Mouse (Mus musculus): Measurements from ENCODE around the gene Gpr61. TPM values are rescaled to one million over a fixed set of nuclear protein-coding genes. Genes with fewer than 3 reads are reported as not detected.

Gene Gpr61
- total RNA-seq, 1 experiment: 0.09 TPM

DNA sequence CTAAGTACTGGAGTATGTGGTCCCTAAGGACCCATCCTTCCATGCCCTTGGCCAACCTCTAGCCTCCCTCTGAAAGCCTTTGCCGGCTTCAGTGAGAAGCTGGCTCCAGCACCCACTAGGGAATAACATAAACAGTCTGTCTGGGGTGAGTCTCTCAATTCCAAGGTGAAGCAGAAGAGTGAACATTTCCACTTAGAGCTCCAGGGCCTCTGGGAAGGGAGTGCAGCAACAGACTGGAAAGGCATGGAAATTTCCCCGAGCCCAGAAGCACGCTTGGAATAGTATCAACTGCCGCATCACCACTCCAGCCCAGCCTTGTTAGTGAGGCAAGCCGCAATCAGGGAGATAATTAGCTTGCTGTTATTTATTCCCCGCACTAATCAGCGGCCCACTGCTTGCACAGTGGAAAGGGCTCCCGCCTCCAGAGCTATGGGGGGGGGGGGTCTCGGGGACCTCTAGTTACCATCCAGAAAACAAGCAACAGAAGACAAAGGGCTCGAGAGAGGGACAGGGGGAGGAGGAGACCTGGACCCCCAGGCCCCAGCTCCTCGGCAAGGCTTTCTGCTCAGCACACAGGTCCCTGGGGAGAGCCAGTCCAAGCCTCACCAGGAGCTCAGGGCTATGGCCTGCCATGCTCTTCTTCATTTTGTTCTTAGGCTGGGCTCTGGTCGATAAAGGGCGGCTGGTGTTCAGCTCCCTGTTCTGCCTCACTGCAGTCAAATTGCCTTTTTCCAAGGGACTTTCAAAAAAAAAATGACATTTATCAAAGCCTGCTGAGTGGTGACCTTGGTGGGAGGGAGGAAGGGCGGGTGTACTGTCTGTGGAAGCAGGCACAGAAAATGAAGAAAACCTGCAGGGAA, 20.2 kb upstream of the Gpr61 start:
- no peak overlapping the region for H3K4me3 ChIP-seq (ENCODE audit: insufficient read depth in 1 of 2, low read depth in 1 of 2, low read length in 2 of 2, poor library complexity in 1 of 2, severe bottlenecking in 1 of 2)
- DNase-seq (ENCODE audit: low read depth, low spot score): no peak
- no peaks in the 10 kb centered on the region for H3K4me1 ChIP-seq (ENCODE audit: control insufficient read depth in 2 of 2, insufficient read depth in 2 of 2, low read length in 2 of 2, poor library complexity in 1 of 2)
- H3K27ac ChIP-seq (ENCODE audit: insufficient read depth, low read depth, low read length, poor library complexity, severe bottlenecking): no peak overlapping the region
- in situ Hi-C loops (cut with MboI; ENCODE audit: low sequenced_read_pairs in 2 of 2, unreplicated experiment in 2 of 2): no loop called here
- H3K36me3 ChIP-seq (ENCODE audit: control insufficient read depth, insufficient read depth, low read length, poor library complexity, severe bottlenecking): no peaks in the 10 kb centered on the region
- no peak overlapping the region for H3K9ac ChIP-seq (ENCODE audit: insufficient read depth, low read depth, low read length, poor library complexity, severe bottlenecking)
- H3K9me3 ChIP-seq (ENCODE audit: control insufficient read depth, insufficient read depth, low read depth, low read length): no peaks in the 10 kb centered on the region
- TF ChIP-seq ZNF384 (IDR thresholded peaks at IDR 0.05; ENCODE audit: low read depth, low read length) (no peak), MAFK (IDR thresholded peaks at IDR 0.05; ENCODE audit: insufficient read depth, low read depth, low read length) (no peak), ZC3H11A (IDR thresholded peaks at IDR 0.05; ENCODE audit: borderline replicate concordance, low read depth, low read length) (no peak), HCFC1 (IDR thresholded peaks at IDR 0.05; ENCODE audit: borderline replicate concordance, insufficient read depth, low read length) (no peak), CHD2 (IDR thresholded peaks at IDR 0.05; ENCODE audit: low read depth, low read length) (no peak)

DNA sequence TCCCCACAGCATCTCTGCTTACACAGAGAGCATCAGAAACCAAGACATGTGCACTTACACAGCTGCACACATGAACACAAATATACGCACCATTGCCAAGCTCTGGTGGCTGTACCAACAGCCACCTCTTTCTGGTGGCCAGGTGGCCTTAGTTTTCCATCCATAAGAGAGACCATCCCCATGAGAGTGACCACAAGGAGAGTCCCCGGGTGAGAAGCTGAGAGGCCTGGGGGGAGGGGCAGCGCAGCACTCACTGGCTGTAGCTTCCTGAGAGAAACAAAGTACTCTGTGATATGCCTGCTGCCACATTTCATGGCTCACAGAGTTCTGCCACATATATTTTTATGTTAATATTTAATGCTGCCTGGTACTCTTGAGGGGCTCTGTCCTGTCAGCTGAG, 14.5 kb upstream of the Gpr61 start:
- no peaks in the 10 kb centered on the region for H3K9me3 ChIP-seq (ENCODE audit: control insufficient read depth, insufficient read depth, low read depth, low read length)
- H3K4me3 ChIP-seq (ENCODE audit: insufficient read depth in 1 of 2, low read depth in 1 of 2, low read length in 2 of 2, poor library complexity in 1 of 2, severe bottlenecking in 1 of 2): no peak overlapping the region
- no peak for DNase-seq (ENCODE audit: low read depth, low spot score)
- TF ChIP-seq MAFK (IDR thresholded peaks at IDR 0.05; ENCODE audit: insufficient read depth, low read depth, low read length) (no peak), ZC3H11A (IDR thresholded peaks at IDR 0.05; ENCODE audit: borderline replicate concordance, low read depth, low read length) (no peak), CHD2 (IDR thresholded peaks at IDR 0.05; ENCODE audit: low read depth, low read length) (no peak)
- in situ Hi-C loops (cut with MboI; ENCODE audit: low sequenced_read_pairs in 2 of 2, unreplicated experiment in 2 of 2): no loop called here
- H3K9ac ChIP-seq (ENCODE audit: insufficient read depth, low read depth, low read length, poor library complexity, severe bottlenecking): no peak overlapping the region
- H3K27ac ChIP-seq (ENCODE audit: insufficient read depth, low read depth, low read length, poor library complexity, severe bottlenecking): no peak overlapping the region; the same call in 1 of the 2 replicates
- peaks cover 0 to 7% of the 10 kb centered on the region in 2 experiments; a peak in 1 of 4 replicates for H3K4me1 ChIP-seq (ENCODE audit: control insufficient read depth in 2 of 2, insufficient read depth in 2 of 2, low read length in 2 of 2, poor library complexity in 1 of 2)
- no peaks in the 10 kb centered on the region for H3K36me3 ChIP-seq (ENCODE audit: control insufficient read depth, insufficient read depth, low read length, poor library complexity, severe bottlenecking)

DNA sequence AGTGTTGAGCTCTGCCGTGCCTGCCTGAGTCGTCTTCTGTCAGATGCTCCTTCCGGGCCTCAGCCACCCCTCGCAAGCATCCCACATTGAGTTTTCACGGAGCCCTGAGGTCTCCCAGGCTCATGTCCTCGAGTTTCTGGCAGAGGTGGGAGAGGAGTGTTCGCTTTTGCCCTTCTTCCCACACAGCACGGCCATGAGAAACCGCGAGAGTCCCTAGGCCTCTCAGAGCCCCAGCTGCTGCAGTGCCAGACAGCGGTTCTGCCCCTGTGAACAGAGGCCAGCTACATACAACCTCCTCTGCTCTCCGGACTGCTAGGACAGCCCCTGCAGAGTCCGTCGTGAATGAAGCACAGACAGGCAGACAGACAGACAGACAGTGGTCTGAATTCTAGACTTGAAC, 12.8 kb upstream of the Gpr61 start:
- Histone ChIP-seq H3K27ac (ENCODE audit: insufficient read depth, low read depth, low read length, poor library complexity, severe bottlenecking) (no peak overlapping the region), H3K9me3 (ENCODE audit: control insufficient read depth, insufficient read depth, low read depth, low read length) (no peaks in the 10 kb centered on the region), H3K4me1 (ENCODE audit: control insufficient read depth in 2 of 2, insufficient read depth in 2 of 2, low read length in 2 of 2, poor library complexity in 1 of 2) (peaks cover 0 to 7% of the 10 kb centered on the region in 2 experiments; a peak in 1 of 4 replicates), H3K36me3 (ENCODE audit: control insufficient read depth, insufficient read depth, low read length, poor library complexity, severe bottlenecking) (no peaks in the 10 kb centered on the region), H3K9ac (ENCODE audit: insufficient read depth, low read depth, low read length, poor library complexity, severe bottlenecking) (no peak overlapping the region), H3K4me3 (ENCODE audit: insufficient read depth in 1 of 2, low read depth in 1 of 2, low read length in 2 of 2, poor library complexity in 1 of 2, severe bottlenecking in 1 of 2) (no peak overlapping the region)
- in situ Hi-C loops (cut with MboI; ENCODE audit: low sequenced_read_pairs in 2 of 2, unreplicated experiment in 2 of 2): no loop called here
- no peak for TF ChIP-seq MAFK (IDR thresholded peaks at IDR 0.05; ENCODE audit: insufficient read depth, low read depth, low read length)
- TF ChIP-seq ZC3H11A (IDR thresholded peaks at IDR 0.05; ENCODE audit: borderline replicate concordance, low read depth, low read length): no peak
- TF ChIP-seq ZNF384 (IDR thresholded peaks at IDR 0.05; ENCODE audit: low read depth, low read length): no peak
- no peak for TF ChIP-seq HCFC1 (IDR thresholded peaks at IDR 0.05; ENCODE audit: borderline replicate concordance, insufficient read depth, low read length)
- TF ChIP-seq CHD2 (IDR thresholded peaks at IDR 0.05; ENCODE audit: low read depth, low read length): no peak
- no peak for DNase-seq (ENCODE audit: low read depth, low spot score)

DNA sequence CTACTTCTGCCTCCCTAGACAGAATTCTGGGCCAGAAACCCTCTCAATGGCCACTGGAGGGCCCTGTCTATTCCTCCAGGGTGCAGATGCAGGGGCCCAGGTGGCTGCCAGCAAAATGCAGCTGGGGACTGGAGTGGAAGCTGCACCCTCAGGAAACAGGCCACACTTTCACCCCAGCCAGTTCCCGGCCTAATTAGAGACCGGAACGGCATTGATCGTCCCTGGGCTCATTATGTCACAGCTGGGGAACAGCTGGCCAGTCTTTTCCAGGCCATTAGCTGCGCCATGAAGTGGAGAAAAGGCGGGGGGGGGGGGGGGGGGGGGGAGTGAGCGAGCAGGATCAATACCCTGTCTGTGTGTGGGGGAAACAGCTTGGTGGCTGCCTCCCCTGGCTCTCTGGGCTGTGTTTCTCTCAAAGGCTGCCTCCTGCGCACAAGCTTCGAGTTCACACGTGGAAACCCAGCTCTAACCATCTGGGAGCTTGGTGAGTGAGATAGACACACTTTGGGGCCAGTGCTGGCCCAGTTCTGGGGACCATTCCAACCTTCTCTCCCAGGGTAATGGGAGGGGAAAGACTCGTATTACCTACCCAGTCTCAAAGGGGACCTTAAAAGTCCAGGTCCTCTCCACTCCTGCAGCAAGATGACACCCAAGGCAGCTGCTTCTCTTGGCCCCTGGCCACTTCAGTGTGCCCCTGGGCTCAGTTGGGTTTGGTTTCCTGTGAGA, 12.0 kb upstream of the Gpr61 start:
- in situ Hi-C loops (cut with MboI; ENCODE audit: low sequenced_read_pairs in 2 of 2, unreplicated experiment in 2 of 2): no loop called here
- H3K4me3 ChIP-seq (ENCODE audit: insufficient read depth in 1 of 2, low read depth in 1 of 2, low read length in 2 of 2, poor library complexity in 1 of 2, severe bottlenecking in 1 of 2): no peak overlapping the region
- TF ChIP-seq MAFK (IDR thresholded peaks at IDR 0.05; ENCODE audit: insufficient read depth, low read depth, low read length) (no peak), ZC3H11A (IDR thresholded peaks at IDR 0.05; ENCODE audit: borderline replicate concordance, low read depth, low read length) (no peak), CHD2 (IDR thresholded peaks at IDR 0.05; ENCODE audit: low read depth, low read length) (no peak), HCFC1 (IDR thresholded peaks at IDR 0.05; ENCODE audit: borderline replicate concordance, insufficient read depth, low read length) (no peak), ZNF384 (IDR thresholded peaks at IDR 0.05; ENCODE audit: low read depth, low read length) (no peak)
- no peaks in the 10 kb centered on the region for H3K9me3 ChIP-seq (ENCODE audit: control insufficient read depth, insufficient read depth, low read depth, low read length)
- peaks cover 0 to 7% of the 10 kb centered on the region in 2 experiments; a peak in 1 of 4 replicates for H3K4me1 ChIP-seq (ENCODE audit: control insufficient read depth in 2 of 2, insufficient read depth in 2 of 2, low read length in 2 of 2, poor library complexity in 1 of 2)
- H3K27ac ChIP-seq (ENCODE audit: insufficient read depth, low read depth, low read length, poor library complexity, severe bottlenecking): no peak overlapping the region
- no peak for DNase-seq (ENCODE audit: low read depth, low spot score)
- no peaks in the 10 kb centered on the region for H3K36me3 ChIP-seq (ENCODE audit: control insufficient read depth, insufficient read depth, low read length, poor library complexity, severe bottlenecking)
- H3K9ac ChIP-seq (ENCODE audit: insufficient read depth, low read depth, low read length, poor library complexity, severe bottlenecking): no peak overlapping the region

Data from ES-E14 (cell line).